Mouse (Mus musculus): ENCODE measurements around the gene Tmod3.

Tmod3 gene

DNA sequence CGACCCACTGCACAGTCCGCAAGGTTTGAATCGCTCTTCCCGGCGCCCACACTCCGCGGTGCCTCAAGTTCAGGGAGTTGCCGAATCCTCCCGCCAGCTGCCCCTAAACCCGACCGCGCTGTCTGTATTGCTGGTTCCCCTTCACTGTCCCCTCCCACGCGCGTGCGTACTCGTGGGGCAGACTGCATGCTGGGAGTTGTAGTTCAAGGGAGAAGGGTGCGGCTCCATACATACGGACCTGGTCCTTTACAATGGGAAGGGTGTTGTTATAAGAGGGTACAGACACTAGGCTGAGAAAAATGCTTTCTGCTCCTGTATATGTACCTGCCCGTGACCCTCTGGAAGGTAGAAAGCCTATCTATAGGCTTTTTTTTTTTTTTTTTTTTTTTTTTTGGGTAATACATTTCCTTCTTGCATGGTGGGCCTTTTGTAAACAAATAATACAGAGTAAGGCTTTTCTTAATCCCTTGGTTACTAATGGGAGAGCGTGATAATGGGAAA is at the start of gene Tmod3:
TSS of gene Tmod3 (minus strand) at position 146 of the 501 bp plus-strand sequence.
- peak; percentile 93 for DNase-seq

DNA sequence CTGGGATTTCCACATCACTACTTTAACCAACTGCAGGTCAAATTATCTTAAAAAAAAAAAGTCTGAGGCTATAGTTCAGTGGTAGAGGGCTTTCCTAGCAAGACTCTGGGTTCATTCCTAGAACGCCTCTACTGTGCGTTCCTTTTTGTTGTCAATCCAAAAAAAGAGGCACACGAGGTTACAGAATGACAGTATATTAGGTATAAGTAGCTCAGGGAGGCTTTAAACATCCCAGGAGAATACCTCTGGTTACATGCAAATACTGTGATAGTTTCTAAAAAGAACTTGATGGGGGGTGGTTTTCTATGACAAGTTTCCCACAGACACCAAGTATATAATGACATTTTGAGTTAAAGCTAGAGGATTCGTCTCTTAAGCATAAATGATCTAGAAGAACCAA is 48.0 kb upstream of the Tmod3 start:
- DNase-seq, result no peak

- DNase-seq, result no peak
Measured at GRCm38 (mm10) chr9:75601510-75601909, 42.1 kb upstream of the Tmod3 start.

DNA sequence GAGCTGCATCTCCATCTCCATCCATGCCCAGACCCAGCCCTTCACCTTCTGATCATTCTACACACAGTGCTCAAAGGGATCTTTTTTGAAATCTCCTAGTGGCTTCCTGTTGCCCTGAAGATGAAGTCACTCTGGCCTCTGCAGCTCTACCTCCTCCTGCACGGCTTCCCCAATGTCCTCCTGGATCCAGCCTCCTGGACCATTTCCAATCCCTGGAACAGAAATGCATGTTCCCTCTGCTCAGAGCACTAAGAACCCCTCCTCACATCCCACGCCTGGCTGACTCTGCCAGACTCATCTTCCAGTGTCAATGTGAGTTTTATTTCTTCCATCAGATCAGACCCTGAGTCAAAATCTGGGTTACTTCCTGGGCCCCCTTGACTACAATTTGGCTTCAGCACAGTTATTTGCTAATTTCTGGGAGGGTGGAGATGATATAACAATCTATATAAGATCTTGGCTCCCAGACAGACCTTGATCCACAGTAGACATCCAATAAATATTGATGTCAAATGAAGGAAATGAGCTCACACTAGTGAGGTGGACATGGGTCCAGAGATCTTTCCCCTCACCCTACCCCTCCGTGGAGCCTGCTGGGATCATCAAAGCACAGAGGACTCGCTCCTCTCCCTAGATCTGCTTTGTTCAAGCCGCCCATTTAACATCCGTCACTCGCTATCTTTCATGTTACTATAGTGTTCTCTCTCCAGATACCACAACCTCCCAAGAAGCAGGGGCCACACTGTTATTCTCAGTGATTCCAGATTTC is 40.9 kb upstream of the Tmod3 start:
- peak; percentile 62 for DNase-seq

GRCm38 (mm10) chr9:75599191-75599841 is 39.9 kb upstream of the Tmod3 start:
- peak; percentile 69 for DNase-seq

DNA sequence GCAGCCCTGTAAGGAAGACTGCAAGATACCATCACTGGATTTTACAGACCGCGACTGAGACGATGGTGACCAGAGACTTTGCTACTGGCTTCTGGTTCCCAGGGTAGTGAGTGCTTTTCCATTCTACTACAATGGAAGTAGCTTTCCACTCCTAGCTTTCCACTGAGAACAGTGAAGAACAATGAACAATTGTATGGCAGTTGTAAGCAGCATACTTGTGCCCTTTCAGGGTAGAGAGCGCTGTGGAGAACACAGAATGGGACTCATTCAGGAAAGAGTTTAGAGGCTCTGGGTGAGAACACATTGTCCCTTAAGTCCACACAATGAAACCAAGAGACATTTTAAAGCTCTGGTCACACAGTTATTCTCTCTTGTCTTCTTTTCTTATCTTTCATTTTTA is 38.1 kb upstream of the Tmod3 start:
- no peak for DNase-seq

GRCm38 (mm10) chr9:75597036-75597435 is 37.6 kb upstream of the Tmod3 start:
- no peak for DNase-seq

GRCm38 (mm10) chr9:75593481-75593880 is 34.0 kb upstream of the Tmod3 start:
- DNase-seq, result no peak

GRCm38 (mm10) chr9:75589850-75590790 is 30.7 kb upstream of the Tmod3 start:
- DNase-seq, result no peak

GRCm38 (mm10) chr9:75581694-75582350 is 22.4 kb upstream of the Tmod3 start:
- no peak for DNase-seq

DNA sequence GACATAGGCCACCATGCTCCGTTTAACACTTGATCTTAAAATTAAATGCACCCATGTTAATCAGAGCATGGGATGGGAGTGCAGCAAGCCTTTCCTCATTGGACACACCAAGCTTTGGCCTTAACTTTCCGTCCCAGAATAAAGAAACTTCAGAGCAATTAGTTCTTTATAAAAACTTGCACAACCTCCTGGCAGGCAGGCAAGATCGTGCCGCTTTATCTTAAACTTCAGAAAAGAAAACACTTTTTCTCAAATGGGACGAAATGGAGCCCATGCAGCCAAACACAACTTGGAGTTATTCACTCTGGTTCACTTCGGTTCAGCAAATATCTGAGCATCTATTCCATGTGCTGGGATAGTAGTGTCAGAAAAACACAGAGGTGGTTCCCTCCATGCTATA is 19.9 kb upstream of the Tmod3 start:
- no peak for DNase-seq

- no peak for DNase-seq
Measured at GRCm38 (mm10) chr9:75571036-75571942, 11.8 kb upstream of the Tmod3 start.

- DNase-seq, result no peak
Measured at GRCm38 (mm10) chr9:75568399-75568798, 8.9 kb upstream of the Tmod3 start.

- DNase-seq, result no peak
Measured at GRCm38 (mm10) chr9:75564892-75565291, 5.4 kb upstream of the Tmod3 start.

DNA sequence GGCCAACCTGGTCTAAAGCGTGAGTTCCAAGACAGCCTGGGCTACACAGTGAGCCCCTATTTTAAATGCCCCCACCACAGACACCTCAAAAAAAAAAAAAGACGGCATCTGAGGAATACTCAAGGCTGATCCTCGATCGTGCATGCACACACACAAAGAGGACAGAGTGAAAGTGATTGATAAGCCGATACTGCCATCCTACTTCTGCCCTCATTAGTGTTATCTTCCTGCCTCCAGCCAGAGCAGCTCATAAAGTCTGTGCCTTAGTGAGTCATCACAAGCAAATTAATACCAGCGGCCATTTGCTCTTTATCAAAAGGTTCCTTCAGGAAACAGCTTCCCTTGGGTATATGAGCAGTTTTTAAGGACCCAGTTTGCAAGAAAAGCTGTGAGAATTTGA is 4.2 kb upstream of the Tmod3 start:
- DNase-seq, result no peak

- DNase-seq, result no peak
Measured at GRCm38 (mm10) chr9:75563176-75563575, 3.7 kb upstream of the Tmod3 start.

- no peak for DNase-seq
Measured at GRCm38 (mm10) chr9:75561040-75561669, 1.7 kb upstream of the Tmod3 start.

DNA sequence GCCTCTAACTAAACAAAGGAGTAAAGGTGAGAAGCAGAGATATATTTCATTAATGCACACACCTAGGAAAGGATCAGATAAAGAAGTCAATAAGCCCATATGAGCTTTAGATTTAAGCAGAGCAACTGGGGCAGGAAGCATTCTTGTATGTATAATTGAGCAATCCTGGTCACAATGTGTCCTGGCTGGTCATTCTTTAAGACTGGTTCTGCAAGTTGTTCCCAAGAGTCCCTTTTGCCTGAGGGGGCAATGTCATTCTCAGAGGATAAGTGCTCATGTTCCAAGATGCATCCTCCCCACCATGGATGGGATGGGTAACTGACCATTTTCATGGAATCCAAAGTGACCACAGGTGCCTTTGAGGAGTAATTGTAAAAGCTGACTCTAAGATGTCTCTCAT is 896 bp upstream of the Tmod3 start:
- no peak for DNase-seq

- no peak for DNase-seq
Measured at GRCm38 (mm10) chr9:75558812-75559511, 495 bp downstream of the Tmod3 start.

DNA sequence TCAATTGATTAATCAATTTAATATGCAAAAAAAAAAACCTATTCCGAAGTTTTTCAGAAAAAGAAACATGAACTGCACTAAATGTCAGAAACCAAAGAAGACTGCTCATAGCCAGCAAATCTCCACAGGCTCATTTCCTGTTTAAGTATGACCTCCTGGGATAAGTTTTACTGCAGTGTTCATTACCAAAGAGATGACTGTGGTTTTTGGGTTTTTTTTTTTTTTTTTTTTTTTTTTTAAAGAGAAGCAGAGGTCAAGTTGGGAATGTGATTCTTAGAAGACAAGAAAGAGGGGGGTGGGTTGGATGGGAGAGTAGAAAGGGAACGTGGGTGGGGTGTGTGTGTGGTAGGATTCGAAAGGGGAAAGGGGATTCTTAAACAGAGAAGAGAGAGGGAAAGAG is 1.1 kb downstream of the Tmod3 start:
- DNase-seq, result no peak

Measured in cerebellum, adult 11-12 months (tissue).